Mouse (Mus musculus): ENCODE measurements around the gene Prkag2.

The Prkag2 gene

DNA sequence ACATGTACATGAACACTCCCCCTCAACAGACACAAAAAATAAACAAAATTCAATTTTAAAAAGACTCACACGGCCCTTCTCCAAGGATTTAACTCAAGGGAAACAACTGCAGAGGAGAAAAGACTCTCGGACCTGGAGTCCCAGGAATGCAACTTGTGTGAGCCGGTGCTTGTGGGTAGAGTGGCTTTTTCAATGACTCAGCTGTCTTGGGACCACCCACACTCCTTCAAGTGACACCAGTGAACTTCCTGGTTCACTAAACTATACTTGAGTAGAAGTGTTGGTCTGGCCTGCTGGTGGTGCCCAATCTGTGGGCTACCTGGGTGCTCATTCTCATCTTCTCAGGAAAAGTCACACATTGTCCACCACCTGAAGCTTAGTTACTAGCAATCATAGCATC lies 53.7 kb downstream of the Prkag2 start:
- WGBS, result 87% methylated on average over 3 of the region's 3 CpGs

GRCm38 (mm10) chr5:25044007-25044406 lies 56.4 kb downstream of the Prkag2 start:
- 88% methylated on average over 2 of the region's 2 CpGs for WGBS

DNA sequence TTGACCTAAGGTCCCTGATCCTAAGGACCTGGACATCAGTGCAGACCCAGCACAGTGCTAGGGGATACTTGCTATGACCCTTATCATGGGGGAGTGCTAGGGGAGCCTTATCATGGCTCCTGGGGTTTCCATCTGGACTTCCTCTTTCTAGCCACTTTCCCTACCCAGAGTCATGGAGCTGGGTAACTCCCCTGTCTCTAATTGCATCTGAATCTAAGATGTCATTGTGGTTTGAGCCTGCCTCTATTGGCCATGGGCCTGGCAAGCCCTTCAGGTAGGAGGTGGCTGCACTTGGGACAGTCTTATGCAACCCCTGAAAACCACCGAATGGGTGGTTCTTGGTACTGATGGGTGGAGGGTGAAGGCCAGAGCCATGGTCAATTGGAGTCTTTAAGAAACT lies 58.5 kb downstream of the Prkag2 start:
- 83% methylated on average over 1 of the region's 1 CpGs for WGBS

DNA sequence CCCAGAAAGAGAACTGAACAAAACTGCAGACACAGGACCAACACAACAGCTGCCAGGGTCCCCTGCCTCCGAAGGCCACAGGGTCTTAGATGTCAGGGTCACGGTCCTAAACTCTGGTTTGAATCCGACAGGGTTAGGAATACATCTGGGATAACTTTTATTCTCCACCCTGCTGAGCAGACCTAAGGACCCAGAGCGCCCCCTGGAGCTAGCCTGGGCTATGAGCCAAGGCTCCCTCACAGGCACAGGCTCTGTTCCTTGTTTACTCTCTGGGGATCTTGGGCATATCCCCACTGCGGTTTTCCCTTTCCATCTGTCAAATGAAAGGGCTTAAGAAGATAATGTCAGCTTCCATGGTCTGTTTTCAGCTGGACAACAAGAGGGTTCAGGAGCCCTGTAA lies 59.1 kb downstream of the Prkag2 start:
- WGBS, result 52% methylated on average over 5 of the region's 5 CpGs

- WGBS, result 70% methylated on average over 7 of the region's 7 CpGs
Observed at GRCm38 (mm10) chr5:25040903-25041302, 59.5 kb downstream of the Prkag2 start.

GRCm38 (mm10) chr5:25038827-25039226 lies 61.6 kb downstream of the Prkag2 start:
- 96% methylated on average over 2 of the region's 2 CpGs for WGBS

DNA sequence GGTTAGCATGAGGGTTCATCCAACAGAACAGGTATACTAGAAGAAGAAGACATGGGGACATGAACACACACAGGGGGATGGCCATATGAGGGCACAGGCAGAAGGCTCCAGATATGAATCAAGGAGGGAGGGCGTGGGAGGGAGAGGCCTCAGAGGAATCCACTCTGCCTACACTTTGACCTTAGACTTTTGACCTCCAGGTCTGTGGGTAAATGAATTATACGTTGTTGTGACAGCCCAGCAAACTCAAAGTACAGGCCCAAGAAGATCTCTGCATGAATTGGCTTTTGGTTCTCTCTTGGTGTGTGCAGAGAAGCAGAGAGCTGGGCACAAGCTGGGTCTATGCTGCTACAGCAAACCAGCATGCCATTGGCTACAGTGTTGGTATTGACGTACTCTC lies 65.1 kb downstream of the Prkag2 start:
- WGBS, result 96% methylated on average over 3 of the region's 3 CpGs

DNA sequence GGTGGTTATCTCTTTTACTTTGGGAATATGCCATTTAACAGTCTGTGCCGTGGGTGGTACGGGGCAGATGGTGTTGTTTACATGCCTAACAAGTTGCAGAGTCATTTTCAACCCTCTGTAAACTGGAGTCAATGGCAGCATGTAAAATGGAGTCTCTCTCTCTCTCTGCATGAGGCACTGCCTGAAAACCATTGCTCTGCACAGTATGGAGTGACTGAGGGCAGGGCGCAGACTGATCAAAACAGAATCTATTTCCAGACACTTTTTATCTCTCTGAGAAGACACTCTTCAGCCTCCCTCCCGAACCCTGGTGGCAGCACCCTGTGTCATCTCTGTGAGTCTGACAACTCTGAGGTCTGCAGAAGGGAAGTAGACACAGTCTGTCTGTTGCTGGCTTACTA lies 69.0 kb downstream of the Prkag2 start:
- WGBS, result 57% methylated on average over 4 of the region's 4 CpGs

DNA sequence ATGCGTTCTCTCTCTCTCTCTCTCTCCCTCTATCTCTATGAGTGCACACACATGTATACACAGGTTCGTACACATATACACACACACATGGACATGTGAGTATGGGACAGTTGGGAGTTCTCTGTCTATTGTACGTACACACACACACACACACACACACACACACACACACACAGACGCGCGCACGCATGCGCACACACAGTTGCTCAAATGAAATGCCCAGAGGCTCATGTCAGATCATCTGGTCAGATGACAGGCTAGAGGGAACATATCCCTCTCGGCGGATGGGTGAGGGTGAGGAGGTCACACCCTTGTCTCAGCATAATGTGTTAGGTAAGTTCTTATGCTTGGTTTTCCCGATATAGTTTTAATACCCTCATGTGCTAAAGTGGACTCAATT lies 69.4 kb downstream of the Prkag2 start:
- WGBS, result 71% methylated on average over 11 of the region's 11 CpGs

DNA sequence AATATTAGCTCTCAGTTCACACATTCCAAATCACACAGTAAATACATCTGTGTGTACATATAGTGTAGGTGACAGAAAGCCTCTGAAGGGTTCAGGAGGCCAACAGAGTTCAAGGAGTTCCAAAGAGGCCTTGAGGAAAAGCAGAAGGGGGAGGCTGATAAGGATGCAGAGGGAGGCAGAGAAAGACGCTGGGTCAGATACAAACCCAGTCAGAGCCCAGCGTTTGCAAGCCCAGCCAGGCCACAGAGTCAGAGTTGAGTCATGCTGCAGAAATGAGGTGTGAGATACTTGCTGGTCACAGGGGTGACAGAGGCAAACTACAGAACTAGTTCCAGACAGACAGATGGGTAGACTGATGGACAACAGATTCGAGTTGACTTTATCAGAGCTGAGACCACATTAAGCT lies 70.2 kb downstream of the Prkag2 start:
- 74% methylated on average over 3 of the region's 3 CpGs for WGBS

GRCm38 (mm10) chr5:25027673-25028072 lies 72.8 kb downstream of the Prkag2 start:
- 82% methylated on average over 4 of the region's 4 CpGs for WGBS

DNA sequence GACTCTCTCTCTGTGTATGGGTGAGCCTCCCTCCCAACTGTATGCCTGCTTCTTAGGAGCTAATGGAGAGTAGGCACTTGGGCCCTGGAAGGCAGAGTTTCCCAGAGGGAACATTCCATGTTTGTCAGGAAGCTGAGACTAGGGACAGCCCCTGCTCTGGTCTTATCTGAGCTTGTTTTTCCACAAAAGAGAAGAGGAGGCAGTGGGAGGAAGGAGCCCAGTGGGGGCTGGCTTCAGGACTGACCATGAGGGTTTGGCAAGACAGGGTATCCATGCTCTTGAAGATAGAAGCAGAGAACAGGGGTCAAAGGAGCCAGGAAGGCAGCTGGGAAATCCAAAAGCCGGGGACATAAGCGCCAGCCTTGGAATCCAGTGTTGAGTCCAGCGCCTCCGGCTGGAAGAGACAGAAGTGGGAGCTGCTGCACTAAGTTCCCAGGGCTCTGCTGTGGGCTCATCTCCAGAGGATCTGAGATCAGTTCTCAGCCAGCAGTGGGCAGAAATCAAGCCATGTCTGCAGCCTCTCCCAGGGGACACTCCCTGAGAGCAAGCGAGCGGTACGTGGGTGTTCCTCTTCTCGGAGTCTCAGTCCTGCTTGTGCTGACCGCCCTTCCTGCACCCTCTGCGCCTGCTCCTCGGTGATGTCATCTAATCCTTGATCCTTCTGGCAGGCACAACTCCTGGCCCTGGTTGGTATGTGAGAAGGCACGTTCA lies 75.0 kb downstream of the Prkag2 start:
- WGBS, result 51% methylated on average over 12 of the region's 12 CpGs

- WGBS, result 51% methylated on average over 4 of the region's 4 CpGs
Observed at GRCm38 (mm10) chr5:25022904-25023303, 77.5 kb downstream of the Prkag2 start.

GRCm38 (mm10) chr5:25019221-25019620 lies 81.2 kb downstream of the Prkag2 start:
- 83% methylated on average over 6 of the region's 6 CpGs for WGBS

- 87% methylated on average over 4 of the region's 4 CpGs for WGBS
Observed at GRCm38 (mm10) chr5:25012134-25012533, 88.3 kb downstream of the Prkag2 start.

DNA sequence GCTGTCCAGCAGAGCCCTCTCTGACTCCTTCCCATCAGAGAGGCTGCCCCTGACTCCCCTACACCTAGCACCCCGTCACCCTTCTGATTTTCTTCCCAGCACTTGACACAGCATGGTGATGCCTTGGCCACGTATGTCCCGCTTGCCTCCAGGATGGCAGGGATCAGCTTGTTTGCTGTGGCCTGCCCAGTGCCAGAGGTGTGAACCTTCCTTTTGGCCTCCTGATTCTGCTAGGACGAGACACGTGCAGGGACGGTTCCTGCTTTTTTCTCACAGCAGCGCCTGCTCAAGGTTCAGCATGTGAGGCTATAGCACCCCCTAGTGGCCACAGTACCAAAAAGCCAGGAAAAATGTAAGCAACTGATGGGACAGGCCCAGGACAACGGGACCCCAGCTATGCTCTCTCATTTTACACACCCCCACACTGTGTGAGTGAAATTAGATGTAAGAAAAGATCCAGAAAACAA lies 89.4 kb downstream of the Prkag2 start:
- WGBS, result 7% methylated on average over 8 of the region's 8 CpGs

DNA sequence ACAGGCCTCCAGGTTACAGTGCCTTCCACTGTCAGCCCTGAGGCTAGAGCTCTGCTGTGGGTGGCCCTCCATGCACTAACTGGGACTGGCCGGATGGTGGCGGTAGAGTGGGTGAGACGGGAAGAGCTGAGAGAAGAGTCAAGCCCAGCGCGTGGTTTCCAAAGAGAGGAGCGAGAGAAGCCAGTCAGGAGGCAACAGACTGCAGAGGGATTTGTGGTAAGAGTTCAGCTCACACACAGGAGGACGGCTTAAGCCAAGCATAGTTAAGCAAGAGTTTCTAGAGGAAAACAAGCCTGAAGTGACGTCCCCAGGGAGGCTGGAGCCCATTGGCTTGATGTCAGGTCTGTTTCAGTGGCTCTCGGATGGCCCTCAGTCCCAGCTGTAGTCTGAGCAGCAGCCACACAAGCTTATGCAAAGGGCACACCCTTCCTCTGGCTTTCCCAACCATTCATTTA lies 90.0 kb downstream of the Prkag2 start:
- 3% methylated on average over 9 of the region's 9 CpGs for WGBS

GRCm38 (mm10) chr5:25009770-25010169 lies 90.7 kb downstream of the Prkag2 start:
- WGBS, result 61% methylated on average over 3 of the region's 3 CpGs

GRCm38 (mm10) chr5:25008966-25009365 lies 91.5 kb downstream of the Prkag2 start:
- WGBS, result 51% methylated on average over 3 of the region's 3 CpGs

GRCm38 (mm10) chr5:25006848-25007247 lies 93.6 kb downstream of the Prkag2 start:
- 36% methylated on average over 8 of the region's 8 CpGs for WGBS

DNA sequence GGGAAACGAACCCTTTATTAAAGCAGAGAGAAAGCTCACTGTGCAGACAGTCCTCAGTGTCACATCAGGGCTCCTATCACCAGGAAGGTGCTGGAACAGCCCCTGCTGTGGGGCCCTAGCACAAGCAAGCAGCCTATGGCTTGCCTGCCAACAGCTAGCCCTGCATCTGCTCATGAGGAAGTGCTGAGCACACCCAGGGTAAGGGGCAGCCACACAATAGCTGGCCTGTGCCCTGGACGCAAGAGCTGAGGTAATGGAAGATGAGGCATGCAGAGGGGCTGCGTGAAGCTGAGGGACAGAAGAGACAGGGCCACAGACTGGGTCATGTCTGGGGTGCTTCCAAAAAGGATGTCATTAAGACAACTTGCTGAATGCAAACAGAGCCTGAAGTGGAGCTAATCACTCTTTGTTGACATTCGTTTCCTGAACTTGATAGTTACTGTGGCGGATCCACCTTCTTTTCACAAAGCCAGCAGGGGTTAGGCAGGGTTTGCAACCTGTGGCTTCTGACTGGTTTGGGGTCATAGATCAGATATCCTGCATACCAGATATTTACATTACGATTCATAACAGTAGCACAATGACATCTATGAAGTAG lies 94.8 kb downstream of the Prkag2 start:
- WGBS, result 58% methylated on average over 6 of the region's 6 CpGs

DNA sequence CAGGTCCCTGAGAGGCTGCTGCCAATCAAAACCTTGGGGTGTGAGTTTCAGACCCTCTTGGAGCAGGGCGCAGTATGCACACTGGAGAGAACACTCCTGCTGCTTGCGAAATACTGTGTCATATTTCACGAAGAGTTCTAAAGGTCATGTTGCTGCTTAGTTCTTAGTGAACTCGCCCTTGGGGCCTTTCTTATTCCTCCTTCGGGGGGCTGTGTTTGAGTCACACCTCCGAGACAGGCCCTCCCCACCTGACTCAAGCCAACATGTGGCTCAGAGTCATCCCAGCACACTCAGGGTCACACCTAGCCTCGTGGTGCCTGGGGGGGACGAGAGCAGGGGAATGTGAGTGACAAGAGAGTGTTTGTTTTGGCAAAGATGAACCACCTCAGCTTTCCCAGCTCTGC lies 99.0 kb downstream of the Prkag2 start:
- 75% methylated on average over 8 of the region's 8 CpGs for WGBS

DNA sequence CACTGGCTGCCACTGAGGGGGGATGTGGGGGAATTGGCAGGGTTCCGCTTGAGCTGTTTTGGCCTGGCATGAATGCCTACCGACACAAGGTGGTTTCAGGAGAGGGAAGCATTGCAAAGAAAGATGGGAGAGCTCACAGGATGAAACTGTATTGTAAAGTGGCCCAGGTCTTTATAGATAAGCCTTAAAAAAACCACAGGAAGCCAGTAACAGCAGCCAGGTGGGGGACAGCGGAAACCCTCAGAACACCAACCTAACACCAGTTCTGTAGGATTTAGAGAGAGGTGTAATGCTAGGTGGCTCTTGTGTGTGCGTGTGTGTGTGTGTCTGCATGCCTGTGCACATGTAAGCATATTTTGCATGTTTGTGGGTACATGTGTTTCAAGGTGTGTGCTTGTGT lies 101.1 kb downstream of the Prkag2 start:
- 90% methylated on average over 4 of the region's 4 CpGs for WGBS

Data from cerebral cortex, adult 2 months (tissue).